Mouse (Mus musculus) heart, postnatal 0 days (tissue): Measurements from ENCODE around the gene 4930539E08Rik.

ENCODE experiments used
- CTCF ChIP-seq: IDR thresholded peaks from 2 replicates; pipeline ENCODE4 v1.5.1; 2016; ENCODE audit warnings: antibody characterized with exemption, control low read depth, low read depth
- EP300 ChIP-seq: IDR thresholded peaks from 2 replicates; pipeline ENCODE4 v1.6.1; 2016; ENCODE audit warnings: antibody characterized with exemption, low read depth

DNA sequence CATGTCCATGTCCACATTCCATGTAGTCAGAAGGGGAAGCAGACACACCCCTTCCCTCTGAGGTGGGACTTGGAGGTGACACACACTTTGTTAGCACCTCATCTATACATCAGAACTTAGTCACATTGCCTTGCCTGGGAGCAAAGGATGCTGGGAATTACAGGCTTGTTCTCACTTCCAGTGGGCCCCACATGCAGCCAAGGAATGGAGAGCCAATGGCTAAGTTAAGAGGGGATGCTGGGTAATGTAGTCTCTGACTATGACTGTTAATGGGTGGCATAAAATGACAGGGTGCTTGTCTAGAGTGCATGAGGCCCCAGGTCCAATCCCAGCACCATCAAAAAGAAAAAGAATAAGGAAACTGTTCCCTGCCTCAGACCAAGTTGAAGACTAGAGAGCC, 48.2 kb downstream of the 4930539E08Rik start:
- TF ChIP-seq CTCF (no peak), EP300 (no peak)
